Mouse (Mus musculus): ENCODE data around the gene Ggt6.

Gene Ggt6

DNA sequence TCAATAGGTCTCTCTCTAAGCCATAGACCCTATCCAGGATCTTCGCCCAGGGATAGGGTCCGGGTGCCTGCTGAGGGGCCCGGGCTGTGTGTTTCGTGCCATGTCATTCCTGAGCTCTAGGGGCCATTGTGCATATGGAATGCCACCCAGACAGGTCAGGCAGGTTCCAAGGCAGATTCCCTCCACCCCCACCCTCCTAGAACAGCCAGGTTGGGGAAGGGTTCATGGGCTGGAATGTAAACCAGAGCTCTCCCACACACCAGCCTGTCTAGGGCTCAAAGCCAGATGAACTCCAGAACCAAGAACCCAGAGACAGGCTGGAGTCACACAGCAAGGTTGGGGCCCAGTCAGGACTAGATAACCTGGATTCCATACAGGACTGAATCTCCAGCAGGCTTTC is 38.2 kb downstream of the Ggt6 start:
- no peak for DNase-seq (ENCODE audit: low read depth, low spot score)

DNA sequence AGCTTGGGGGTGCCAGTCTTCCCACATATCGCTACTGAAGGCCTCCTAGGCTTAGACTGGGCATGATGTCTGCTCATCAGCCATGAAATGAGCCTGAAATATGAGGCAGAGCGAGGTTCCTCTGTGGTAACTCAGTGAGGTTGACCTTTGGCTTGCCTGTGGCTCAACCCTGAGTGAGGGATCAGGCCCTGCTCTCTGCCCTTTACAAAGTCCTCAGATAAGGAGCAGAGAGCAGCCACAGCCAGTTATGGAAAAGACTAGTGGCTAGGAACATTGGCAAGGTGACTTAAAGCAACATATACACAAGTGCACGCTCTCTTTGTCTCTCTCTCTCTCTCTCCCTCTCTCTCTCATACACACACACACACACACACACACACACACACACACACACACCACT is 39.6 kb downstream of the Ggt6 start:
- DNase-seq (ENCODE audit: low read depth, low spot score), result no peak

DNA sequence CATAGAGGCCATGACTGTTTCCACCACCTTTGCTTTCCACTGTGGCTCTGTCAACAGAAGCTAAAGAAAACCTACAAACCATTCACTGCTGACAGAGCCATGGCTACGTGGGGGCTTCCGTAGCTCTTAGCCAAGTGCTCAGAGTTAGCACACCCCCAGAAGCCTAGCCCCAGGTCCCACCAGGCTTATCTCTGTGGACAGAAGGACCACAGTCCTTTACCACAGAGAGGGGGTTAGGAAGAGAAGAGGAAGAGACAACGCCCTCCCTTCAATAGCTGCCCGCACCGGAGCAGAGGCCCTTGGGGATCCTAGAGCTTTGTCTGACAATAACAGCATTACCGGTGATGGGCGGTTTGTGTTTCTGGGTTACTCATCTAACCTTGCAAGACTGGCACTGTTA is 40.1 kb downstream of the Ggt6 start:
- DNase-seq (ENCODE audit: low read depth, low spot score), result no peak

DNA sequence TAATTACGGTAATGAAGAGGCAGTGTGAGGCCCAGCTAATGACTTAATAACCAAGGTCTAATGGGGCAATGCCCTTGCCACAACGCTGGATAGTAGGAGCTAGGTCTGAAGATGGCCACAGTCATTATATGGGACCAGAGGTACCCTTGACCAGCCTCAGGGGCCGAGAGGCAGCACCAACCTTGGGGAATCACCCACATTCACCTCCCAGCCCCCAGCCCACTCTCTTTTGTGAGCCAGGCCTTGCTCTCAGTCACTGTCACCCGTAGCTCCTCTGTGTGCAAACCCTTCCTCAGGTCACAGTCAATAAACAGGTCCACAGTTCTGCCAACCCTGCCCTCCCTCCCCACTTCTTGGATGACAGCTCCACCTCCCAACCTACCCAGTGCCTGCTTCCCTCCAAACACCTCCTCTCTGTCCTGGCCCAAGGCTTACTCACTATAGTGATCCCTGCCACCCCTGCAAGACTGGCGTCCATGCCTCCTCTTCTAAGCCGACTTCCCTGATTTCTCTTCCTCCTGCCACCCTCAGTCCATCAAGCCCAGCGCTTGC is 40.8 kb downstream of the Ggt6 start:
- no peak for DNase-seq (ENCODE audit: low read depth, low spot score)

DNA sequence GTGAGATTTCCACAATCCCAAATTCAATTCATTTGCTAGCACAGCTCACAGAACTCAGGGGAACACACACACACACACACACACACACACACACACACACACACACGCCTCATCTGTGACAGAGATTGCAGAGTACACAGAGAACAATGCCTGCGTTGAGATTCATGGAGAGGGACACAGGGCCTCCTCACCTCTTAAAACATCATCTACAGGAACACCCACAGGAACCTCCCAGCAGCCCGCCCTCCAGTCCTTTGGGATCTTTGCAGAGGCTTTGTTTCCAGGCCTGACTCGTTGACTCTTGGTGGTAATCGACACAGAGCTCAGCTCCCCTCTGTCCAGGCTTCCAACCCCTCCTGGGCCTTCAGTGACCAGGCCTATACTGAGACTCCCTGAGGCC is 41.9 kb downstream of the Ggt6 start:
- DNase-seq (ENCODE audit: low read depth, low spot score), result no peak

DNA sequence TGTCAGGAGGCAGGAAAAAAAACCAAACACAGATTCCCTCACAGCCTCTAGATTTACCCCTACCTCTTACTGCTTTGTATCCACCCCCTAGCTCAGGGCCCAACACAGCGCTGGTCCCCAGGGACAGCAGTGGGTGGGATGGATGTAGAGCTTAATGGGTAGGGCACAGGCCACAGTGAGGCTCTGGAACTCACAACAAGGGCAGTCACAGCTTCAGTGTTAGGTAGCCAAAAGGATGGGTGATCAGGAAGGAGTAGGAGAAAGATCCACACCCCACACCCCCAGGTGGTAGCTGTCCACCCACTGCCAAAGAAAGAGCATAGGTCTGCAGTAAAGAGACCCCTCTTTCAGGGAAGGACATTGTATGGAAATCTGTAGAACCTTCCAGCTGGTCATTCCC is 42.3 kb downstream of the Ggt6 start:
- no peak for DNase-seq (ENCODE audit: low read depth, low spot score)

DNA sequence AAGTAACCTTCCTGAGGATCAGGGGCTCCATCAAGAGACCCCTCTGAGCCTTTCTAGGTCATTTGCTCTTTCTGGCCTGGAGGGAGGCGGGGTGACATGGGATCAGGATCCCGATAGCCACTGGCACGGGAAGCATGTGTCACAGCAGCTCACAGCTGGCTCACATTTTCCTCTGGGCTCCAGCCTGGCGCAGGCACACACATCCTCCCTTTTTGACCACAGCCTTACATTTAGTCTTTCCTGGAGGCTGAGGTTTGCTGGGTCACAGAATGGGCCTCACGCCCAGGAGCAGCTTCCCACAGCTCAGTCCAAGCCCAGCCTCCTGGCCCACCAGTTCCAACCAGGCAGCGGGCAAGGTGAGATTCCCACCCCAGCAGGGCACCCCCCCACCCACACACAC is 42.9 kb downstream of the Ggt6 start:
- DNase-seq (ENCODE audit: low read depth, low spot score), result no peak

DNA sequence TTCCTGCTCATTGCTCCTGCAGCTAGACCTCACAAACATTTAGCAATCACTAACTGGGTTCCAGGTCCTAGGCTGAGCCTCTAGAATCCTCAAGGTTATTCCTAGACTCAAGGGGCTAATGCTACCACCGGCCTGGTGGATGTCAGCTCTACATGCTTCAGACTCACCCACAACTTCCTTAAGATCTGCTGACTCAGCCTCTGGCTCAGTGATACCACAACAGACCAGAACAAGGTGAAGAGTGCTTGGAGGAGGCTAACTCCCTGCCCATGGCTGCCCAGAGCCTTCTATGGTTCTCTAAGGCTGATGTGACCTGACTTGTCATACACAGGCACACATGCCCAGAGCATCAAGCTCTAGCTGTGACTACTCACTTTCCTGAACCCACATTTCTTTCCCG is 44.2 kb downstream of the Ggt6 start:
- no peak for DNase-seq (ENCODE audit: low read depth, low spot score)

DNA sequence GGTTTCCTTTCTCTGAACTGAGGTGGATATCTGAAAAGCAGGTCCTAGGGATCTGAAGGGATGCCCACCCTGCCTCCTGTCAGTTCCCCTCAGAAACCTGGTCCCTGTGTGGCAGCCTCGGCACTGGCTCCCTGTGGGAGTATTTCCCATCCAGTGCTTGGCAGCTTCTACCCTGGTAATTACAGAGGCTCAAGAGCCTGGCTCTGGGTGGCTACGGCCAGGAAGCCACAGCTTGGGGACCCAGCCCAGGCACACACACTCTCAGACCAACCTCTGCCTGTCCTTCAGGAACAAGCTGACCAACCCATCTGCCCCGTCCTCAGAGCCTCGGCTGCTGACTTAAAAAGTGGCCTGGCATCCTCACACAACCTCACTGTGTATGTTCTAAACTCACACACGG is 46.0 kb downstream of the Ggt6 start:
- no peak for DNase-seq (ENCODE audit: low read depth, low spot score)

DNA sequence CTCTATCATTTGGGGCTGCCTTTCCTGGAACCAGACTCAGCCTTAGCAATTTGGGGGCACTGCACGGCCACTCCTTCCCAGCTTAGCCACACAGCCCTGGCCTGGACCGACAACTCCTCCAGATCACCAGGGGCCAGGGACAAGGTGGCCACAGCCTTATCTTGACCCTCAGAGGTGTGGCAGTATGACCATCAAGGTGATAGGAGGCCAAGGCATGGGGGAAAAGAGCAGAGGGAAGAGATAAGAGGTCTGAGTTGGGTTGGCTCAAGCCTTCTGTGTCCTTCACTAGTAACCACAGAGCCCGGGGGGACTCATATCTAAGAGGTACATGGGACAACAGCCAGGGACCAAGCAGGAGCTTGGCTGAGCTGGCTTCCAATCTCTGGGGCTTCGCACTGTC is 46.6 kb downstream of the Ggt6 start:
- DNase-seq (ENCODE audit: low read depth, low spot score), result no peak

DNA sequence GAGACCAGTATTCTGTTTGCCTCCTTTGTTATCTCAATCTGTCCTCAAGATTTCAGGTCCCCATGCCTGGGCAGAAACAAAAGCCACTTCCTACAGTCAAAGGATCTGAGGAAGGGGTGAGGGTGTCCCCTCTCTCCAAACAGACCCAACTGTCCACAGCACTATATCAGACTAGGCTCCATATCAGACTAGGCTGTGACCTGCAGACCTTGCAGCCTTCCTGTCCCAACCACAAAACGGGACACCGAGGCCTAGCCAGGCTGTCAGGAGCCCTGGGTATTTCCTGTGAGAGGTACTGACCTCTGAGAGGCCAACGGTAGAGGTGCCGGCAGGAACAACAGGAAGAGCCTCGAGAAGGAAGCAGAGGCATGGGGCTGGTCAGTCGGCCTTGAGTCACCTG is 49.2 kb downstream of the Ggt6 start:
- no peak for DNase-seq (ENCODE audit: low read depth, low spot score)

DNA sequence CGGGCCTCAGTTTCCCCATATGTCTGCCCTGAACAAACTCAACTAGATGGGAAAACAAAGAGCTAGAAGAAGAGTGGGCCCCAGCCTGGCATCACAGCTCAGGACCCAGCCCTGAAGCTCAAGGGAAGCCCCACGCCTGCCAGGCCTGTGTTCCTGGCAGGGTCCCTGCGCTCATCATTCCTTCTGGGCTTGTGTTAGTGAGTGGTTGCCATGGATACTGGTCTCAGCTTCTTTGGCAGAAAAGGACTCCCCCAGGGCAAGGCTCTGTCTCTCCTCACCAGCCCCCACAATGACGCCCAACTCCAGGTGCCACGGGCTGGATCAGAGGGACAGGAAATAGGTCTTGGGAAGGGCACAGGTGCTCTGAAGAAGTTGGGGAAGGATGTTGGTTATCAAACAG is 49.8 kb downstream of the Ggt6 start:
- no peak for DNase-seq (ENCODE audit: low read depth, low spot score)

DNA sequence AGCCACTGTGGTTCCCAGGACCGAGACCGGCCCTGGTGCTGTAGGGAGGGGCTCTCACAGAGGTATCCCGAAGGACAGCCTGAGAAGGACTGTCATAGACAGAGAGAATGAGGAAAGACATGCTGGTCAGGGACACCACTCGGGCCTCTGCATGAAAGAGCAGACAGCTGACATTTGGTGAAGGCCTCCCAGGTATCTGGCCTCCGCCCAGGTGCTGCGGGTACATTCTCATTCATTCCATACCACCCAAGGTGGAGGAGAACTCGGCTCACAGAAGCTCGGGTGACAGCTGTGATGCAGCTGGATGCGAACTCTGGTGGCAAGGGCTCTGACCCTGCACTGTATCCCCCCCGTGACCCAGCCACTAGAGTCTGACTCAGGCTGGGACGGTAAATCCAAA is 50.6 kb downstream of the Ggt6 start:
- DNase-seq (ENCODE audit: low read depth, low spot score), result no peak

DNA sequence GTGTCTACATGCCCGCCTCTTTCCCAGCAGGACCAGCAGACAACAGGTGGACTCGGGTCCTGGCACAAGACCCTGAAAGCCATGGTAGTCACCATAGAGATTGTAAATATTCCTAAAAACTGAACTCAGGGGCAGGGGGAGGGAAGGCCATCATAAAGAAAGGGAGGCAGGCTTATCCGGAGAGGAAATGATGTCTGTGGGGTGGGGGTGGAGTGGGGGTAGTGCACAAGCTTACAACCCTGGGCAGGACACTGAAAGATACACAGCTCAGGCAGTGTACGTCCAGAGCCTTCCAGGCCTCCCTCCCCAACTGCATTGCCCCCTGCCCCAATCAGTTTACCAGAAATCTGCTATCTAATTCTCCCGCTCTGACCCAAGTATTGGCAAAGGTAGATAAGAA is 51.8 kb downstream of the Ggt6 start:
- no peak for DNase-seq (ENCODE audit: low read depth, low spot score)

DNA sequence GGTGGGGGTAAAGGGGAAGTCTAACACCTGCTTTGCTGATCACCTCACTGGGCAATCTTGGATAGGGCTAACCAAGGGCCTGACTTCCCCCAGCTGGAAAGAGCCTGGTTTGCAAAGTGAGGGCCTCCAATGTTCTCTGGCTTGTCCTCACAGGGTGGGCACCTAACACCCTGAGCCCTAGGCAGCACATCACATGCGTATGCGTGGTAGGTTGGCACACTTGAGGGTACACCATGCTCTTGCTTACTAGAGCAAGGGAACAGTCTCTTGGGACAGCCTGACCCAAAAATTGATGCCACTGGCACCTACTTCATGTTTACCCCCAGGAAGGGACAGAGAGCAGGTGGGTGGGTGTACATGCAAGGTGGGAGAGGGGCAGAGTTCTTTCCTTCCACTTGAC is 52.4 kb downstream of the Ggt6 start:
- DNase-seq (ENCODE audit: low read depth, low spot score), result no peak

All from embryo, embryonic 11.5 days (tissue).